Mouse (Mus musculus): ENCODE data around the gene Gm44790. TPM values are rescaled to one million over a fixed set of nuclear protein-coding genes. Genes with fewer than 3 reads are reported as not detected.

Gene Gm44790
- polyA plus RNA-seq, 1 experiment from 2014 or later, result not detected

DNA sequence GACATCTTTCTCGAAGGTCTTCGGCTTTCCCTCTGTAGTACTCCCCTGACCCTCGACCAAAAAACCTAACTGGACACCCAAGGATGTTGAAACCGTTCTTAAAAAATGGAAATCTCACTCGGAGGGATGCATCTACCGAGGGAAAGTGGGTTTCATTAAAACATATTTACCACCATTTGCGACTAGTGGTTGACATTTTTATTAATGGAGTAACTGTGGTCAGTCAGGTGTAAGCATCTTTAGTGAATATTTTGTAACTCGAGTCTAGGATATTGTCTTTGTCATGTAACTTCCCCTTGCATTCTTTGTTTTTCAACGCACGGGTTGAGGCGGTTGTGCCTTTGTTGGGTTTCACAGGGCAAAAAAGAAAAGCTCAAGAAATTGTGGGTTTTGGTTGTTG lies 21.5 kb upstream of the Gm44790 start:
- no peak for ATAC-seq (ENCODE audit: insufficient read depth, low FRiP score, low read depth)
- no peaks in the 10 kb centered on the region for H3K9me3 ChIP-seq
- peak overlapping the region; percentile 62 for H3K4me2 ChIP-seq
- H3K27ac ChIP-seq, result peak overlapping the region; percentile 100
- WGBS, result under 1% methylated on average over 11 of the region's 11 CpGs
- H3K4me3 ChIP-seq (replicated peaks), result peak overlapping the region; percentile 74
- H3K4me1 ChIP-seq, result no peaks in the 10 kb centered on the region
- peak overlapping the region; percentile 93 for H3K9ac ChIP-seq
- no peaks in the 10 kb centered on the region for H3K36me3 ChIP-seq
- no peaks in the 10 kb centered on the region for H3K27me3 ChIP-seq (replicated peaks)

DNA sequence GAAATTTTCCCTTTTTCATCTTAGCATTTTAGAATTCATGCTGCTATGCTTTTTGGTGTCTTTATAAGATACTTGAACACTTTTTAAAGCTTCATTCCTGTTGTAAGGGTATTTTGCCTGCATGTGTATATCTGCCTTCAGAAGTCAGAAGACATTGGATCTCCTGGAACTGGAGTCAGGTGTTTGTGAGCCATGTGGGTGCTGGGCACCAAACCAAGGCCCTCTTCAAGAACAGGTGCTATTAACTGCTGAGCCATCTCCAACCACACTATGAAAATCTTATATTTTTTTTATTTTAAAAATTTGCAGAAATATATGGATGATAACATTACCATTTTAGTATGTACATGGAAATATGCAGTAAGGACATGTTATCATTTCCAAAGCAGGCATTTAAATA lies 20.2 kb upstream of the Gm44790 start:
- no peak overlapping the region for H3K4me2 ChIP-seq

GRCm38 (mm10) chr6:86418711-86419110 lies 7.7 kb upstream of the Gm44790 start:
- Histone ChIP-seq H3K9me3 (no peaks in the 10 kb centered on the region), H3K4me3 (replicated peaks) (no peak overlapping the region), H3K27ac (no peak overlapping the region), H3K27me3 (replicated peaks) (no peaks in the 10 kb centered on the region), H3K36me3 (peaks cover 42% of the 10 kb centered on the region), H3K4me1 (no peaks in the 10 kb centered on the region), H3K4me2 (no peak overlapping the region), H3K9ac (no peak overlapping the region)
- no peak for ATAC-seq (ENCODE audit: insufficient read depth, low FRiP score, low read depth)
- WGBS, result 85% methylated on average over 6 of the region's 6 CpGs

More for the DNA sequence above, 20.2 kb upstream of the Gm44790 start:
- no peak for ATAC-seq (ENCODE audit: insufficient read depth, low FRiP score, low read depth)
- Histone ChIP-seq H3K27ac (no peak overlapping the region), H3K27me3 (replicated peaks) (no peaks in the 10 kb centered on the region), H3K9me3 (no peaks in the 10 kb centered on the region), H3K36me3 (no peaks in the 10 kb centered on the region), H3K4me1 (no peaks in the 10 kb centered on the region), H3K9ac (no peak overlapping the region), H3K4me3 (replicated peaks) (no peak overlapping the region)

- Histone ChIP-seq H3K9me3 (no peaks in the 10 kb centered on the region), H3K9ac (no peak overlapping the region), H3K27me3 (replicated peaks) (no peaks in the 10 kb centered on the region), H3K4me3 (replicated peaks) (no peak overlapping the region), H3K27ac (no peak overlapping the region), H3K4me2 (no peak overlapping the region), H3K4me1 (no peaks in the 10 kb centered on the region), H3K36me3 (peaks cover 42% of the 10 kb centered on the region)
- ATAC-seq (ENCODE audit: insufficient read depth, low FRiP score, low read depth), result no peak
- 88% methylated on average over 3 of the region's 3 CpGs for WGBS
Observed at GRCm38 (mm10) chr6:86419239-86419638, 7.2 kb upstream of the Gm44790 start.

GRCm38 (mm10) chr6:86420491-86420890 lies 6.0 kb upstream of the Gm44790 start:
- Histone ChIP-seq H3K4me1 (no peaks in the 10 kb centered on the region), H3K9ac (no peak overlapping the region), H3K27ac (no peak overlapping the region), H3K4me3 (replicated peaks) (no peak overlapping the region), H3K4me2 (no peak overlapping the region), H3K36me3 (peaks cover 49% of the 10 kb centered on the region), H3K9me3 (no peaks in the 10 kb centered on the region), H3K27me3 (replicated peaks) (no peaks in the 10 kb centered on the region)
- WGBS, result 73% methylated on average over 6 of the region's 6 CpGs
- no peak for ATAC-seq (ENCODE audit: insufficient read depth, low FRiP score, low read depth)

GRCm38 (mm10) chr6:86431531-86431930 lies 5.1 kb downstream of the Gm44790 start:
- Histone ChIP-seq H3K4me2 (no peak overlapping the region), H3K36me3 (peaks cover 35% of the 10 kb centered on the region), H3K27me3 (replicated peaks) (no peaks in the 10 kb centered on the region), H3K4me3 (replicated peaks) (no peak overlapping the region), H3K27ac (no peak overlapping the region), H3K9me3 (no peaks in the 10 kb centered on the region), H3K9ac (no peak overlapping the region), H3K4me1 (no peaks in the 10 kb centered on the region)
- 92% methylated on average over 3 of the region's 3 CpGs for WGBS
- no peak for ATAC-seq (ENCODE audit: insufficient read depth, low FRiP score, low read depth)

DNA sequence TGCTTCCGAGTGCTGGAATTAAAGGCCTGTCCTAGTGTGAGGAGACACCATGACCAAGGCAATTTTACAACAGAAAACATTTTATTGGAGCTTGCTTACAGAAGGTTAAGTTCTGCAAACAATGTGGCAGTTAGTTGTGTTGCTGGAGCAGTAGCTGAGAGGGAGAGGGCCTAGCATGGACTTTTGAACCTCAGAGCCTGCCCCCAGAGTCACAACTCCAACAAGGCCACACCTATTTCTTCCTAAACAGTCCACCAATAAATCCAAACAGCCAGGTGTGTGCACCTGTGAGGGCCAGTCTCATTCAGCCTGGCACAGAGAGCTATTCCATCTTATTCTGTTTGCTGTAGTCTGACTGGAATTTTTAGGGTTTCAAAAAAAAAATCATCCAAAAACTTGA lies 7.2 kb downstream of the Gm44790 start:
- H3K4me1 ChIP-seq, result no peaks in the 10 kb centered on the region
- WGBS, result 91% methylated on average over 1 of the region's 1 CpGs
- ATAC-seq (ENCODE audit: insufficient read depth, low FRiP score, low read depth), result no peak

DNA sequence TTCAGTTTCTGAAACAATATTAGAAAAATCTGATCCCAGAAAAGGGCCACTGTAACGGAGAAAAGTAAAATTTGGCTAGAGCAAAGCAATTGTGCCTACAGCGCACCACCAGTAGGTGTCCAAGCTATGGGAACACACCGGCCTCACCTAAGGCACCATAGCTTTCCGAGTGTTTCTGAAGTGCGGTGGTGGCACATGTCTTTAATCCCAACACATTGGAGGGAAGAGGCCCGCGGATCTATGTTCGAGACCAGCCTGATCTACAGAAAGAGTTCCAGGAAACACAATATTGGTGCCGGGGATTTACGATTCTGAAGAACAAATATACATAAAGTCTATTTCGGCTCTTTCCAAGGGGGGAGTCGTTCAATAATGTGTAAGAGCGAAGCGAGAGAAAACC lies 11.3 kb downstream of the Gm44790 start:
- WGBS, result 2% methylated on average over 14 of the region's 14 CpGs
- Histone ChIP-seq H3K4me3 (replicated peaks) (peak overlapping the region; percentile 76), H3K4me2 (peak overlapping the region; percentile 68), H3K9me3 (no peaks in the 10 kb centered on the region), H3K27ac (peak overlapping the region; percentile 96), H3K9ac (peak overlapping the region; percentile 37; the same call in 1 of the 2 replicates), H3K4me1 (0 out of 2 replicates have a peak, but pooled peaks cover 6% of the 10 kb centered on the region), H3K27me3 (replicated peaks) (no peaks in the 10 kb centered on the region), H3K36me3 (peaks cover 12% of the 10 kb centered on the region)
- peak; percentile 49; the same call in 1 of the 2 replicates for ATAC-seq (ENCODE audit: insufficient read depth, low FRiP score, low read depth)

More for the DNA sequence above, 7.2 kb downstream of the Gm44790 start:
- H3K4me3 ChIP-seq (replicated peaks), result no peak overlapping the region
- H3K4me2 ChIP-seq, result no peak overlapping the region
- no peak overlapping the region for H3K27ac ChIP-seq
- H3K36me3 ChIP-seq, result peaks cover 25% of the 10 kb centered on the region
- no peaks in the 10 kb centered on the region for H3K27me3 ChIP-seq (replicated peaks)
- H3K9ac ChIP-seq, result no peak overlapping the region
- no peaks in the 10 kb centered on the region for H3K9me3 ChIP-seq

DNA sequence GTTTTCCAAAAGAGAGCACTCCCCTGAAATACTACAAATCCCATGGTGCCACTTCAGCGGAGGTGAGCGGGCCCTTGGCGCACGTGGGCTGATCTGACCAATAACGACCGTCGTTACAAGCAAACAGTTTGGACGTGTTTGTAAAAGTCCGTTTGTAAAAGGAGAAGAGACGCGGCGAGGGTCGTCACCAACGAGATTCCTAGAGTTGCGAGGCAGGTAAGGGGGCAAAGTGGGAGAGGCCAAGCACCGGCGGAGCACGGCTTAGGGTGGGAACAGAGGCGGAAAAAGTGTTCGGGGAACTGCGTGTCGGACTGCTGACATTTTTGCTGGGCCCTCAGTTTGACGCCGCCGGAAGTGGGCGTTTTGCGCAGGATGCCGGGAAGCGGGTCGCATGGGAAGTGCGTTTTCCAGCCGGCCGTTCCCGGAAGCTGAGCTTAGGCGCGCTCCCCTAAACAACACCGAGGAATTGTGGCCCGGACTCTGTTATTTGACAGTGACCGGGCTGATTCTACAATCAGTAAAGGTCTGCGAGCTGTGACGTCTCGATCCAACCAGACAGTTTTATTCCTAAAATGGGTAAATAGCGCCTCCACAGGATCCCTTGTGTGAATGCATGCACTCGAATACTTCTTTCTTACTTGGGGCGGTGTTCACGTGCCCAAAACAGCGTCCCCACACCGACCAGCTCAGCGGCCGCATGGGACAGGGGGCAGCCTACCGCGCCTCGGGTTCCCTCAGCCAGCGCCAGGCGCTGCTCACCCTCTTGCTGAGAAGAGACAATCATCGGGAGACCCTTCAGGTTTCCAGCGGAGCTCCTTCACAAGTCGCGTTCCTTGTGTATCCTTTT lies 12.0 kb downstream of the Gm44790 start, which contains the start of gene C87436:
TSS of gene C87436 (plus strand) at position 103 of the 847 bp plus-strand sequence.
- Histone ChIP-seq H3K4me2 (peak within 1 kb of the TSS; percentile 68), H3K27ac (peak within 1 kb of the TSS; percentile 96), H3K4me1 (0 out of 2 replicates have a peak, but pooled peaks cover 6% of the 10 kb centered on the region), H3K4me3 (replicated peaks) (peak within 1 kb of the TSS; percentile 76), H3K36me3 (peaks cover 13% of the 10 kb centered on the region), H3K9me3 (no peaks in the 10 kb centered on the region), H3K9ac (peak within 1 kb of the TSS; percentile 76), H3K27me3 (replicated peaks) (no peaks in the 10 kb centered on the region)
- under 1% methylated on average over 59 of the region's 59 CpGs for WGBS
- ATAC-seq (ENCODE audit: insufficient read depth, low FRiP score, low read depth), result peak; percentile 94

DNA sequence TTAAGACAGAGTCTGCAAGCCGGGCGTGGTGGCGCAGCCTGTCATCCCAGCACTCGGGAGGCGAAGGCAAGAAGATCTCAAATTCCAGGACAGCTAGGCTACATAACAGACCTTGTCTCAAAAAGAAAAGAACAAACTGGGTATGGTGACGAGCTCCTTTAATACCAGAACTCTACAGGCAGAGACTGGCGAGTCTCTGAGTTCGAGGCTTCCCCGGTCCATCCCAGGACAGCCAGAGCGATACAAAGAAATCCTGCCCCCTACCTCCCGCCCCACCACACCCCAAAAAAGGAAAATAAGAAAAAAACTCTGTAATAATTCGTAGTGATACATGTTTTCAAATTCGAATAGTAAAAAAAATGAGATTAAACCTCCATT lies 12.7 kb downstream of the Gm44790 start:
- no peak for ATAC-seq (ENCODE audit: insufficient read depth, low FRiP score, low read depth)

DNA sequence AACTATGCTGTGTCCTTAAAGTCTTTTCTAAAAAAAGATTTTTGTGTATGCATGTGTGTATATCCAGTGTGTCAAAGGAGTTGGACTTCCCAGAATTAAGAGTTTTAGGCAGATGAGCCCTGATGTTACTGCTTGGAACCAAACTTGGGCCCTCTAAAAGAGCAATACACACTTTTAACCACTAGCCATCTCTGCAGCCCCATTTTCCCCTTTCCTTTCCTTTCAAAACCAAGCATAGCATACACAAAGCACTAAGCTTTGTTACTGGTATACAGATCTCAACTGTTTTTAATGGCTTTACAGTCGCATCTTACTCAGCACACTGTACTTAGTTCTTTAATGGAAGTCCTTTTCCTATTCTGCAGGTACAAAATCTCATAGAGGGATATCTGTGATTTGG lies 13.1 kb downstream of the Gm44790 start:
- WGBS, result 88% methylated on average over 1 of the region's 1 CpGs
- Histone ChIP-seq H3K27me3 (replicated peaks) (no peaks in the 10 kb centered on the region), H3K9me3 (no peaks in the 10 kb centered on the region), H3K4me1 (0 out of 2 replicates have a peak, but pooled peaks cover 6% of the 10 kb centered on the region), H3K9ac (no peak overlapping the region; the same call in 1 of the 2 replicates), H3K27ac (no peak overlapping the region), H3K4me2 (peak overlapping the region; percentile 68), H3K4me3 (replicated peaks) (peak overlapping the region; percentile 76), H3K36me3 (peaks cover 19% of the 10 kb centered on the region)
- ATAC-seq (ENCODE audit: insufficient read depth, low FRiP score, low read depth), result no peak

More for the DNA sequence above, 12.7 kb downstream of the Gm44790 start:
- peak overlapping the region; percentile 68 for H3K4me2 ChIP-seq
- 3% methylated on average over 13 of the region's 13 CpGs for WGBS
- peak overlapping the region; percentile 76 for H3K4me3 ChIP-seq (replicated peaks)
- H3K9ac ChIP-seq, result peak overlapping the region; percentile 76
- 0 out of 2 replicates have a peak, but pooled peaks cover 6% of the 10 kb centered on the region for H3K4me1 ChIP-seq
- peaks cover 15% of the 10 kb centered on the region for H3K36me3 ChIP-seq
- no peaks in the 10 kb centered on the region for H3K27me3 ChIP-seq (replicated peaks)
- peak overlapping the region; percentile 96 for H3K27ac ChIP-seq
- H3K9me3 ChIP-seq, result no peaks in the 10 kb centered on the region

DNA sequence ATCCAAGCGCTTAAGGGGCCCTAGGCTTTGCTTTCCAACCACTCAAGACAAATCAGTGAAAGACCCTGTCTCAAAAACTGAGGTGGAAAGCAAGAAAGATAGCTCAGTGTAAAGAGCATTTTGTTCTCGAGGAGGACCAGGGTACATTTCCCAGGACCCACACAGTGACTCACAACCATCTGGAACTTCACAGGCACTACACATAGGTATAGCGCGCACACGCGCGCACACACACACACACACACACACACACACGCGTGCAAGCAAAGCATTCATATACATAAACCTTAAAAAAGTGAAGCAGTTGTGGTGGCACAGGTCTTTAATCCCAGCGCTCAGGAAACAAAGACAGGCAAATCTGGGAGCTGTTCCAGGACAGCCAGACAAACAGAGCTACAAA lies 15.1 kb downstream of the Gm44790 start:
- no peak for ATAC-seq (ENCODE audit: insufficient read depth, low FRiP score, low read depth)
- Histone ChIP-seq H3K4me3 (replicated peaks) (no peak overlapping the region), H3K4me1 (0 out of 2 replicates have a peak, but pooled peaks cover 6% of the 10 kb centered on the region), H3K27ac (no peak overlapping the region), H3K9ac (no peak overlapping the region), H3K36me3 (peaks cover 25% of the 10 kb centered on the region), H3K27me3 (replicated peaks) (no peaks in the 10 kb centered on the region), H3K9me3 (no peaks in the 10 kb centered on the region), H3K4me2 (no peak overlapping the region)
- WGBS, result 91% methylated on average over 10 of the region's 10 CpGs
